Mouse (Mus musculus): ENCODE data around the gene Vat1l. TPM values are rescaled to one million over a fixed set of nuclear protein-coding genes. Genes with fewer than 3 reads are reported as not detected.

Vat1l gene
- total RNA-seq (2012; rRNA removed), result 1.1 and 2.4 TPM in 2 replicates

GRCm38 (mm10) chr8:114205221-114205901, at the start of gene Vat1l:
Gene Vat1l (plus strand): TSS chr8:114205612.
- H3K27ac ChIP-seq (ENCODE audit: insufficient read depth, low read depth, low read length, poor library complexity, severe bottlenecking), result no peak within 1 kb of the TSS
- peak within 1 kb of the TSS; percentile 16 for H3K9ac ChIP-seq (ENCODE audit: insufficient read depth, low read depth, low read length, poor library complexity, severe bottlenecking)
- TF ChIP-seq MAFK (IDR thresholded peaks at IDR 0.05; ENCODE audit: insufficient read depth, low read depth, low read length) (no peak), ZNF384 (IDR thresholded peaks at IDR 0.05; ENCODE audit: low read depth, low read length) (no peak), CHD2 (IDR thresholded peaks at IDR 0.05; ENCODE audit: low read depth, low read length) (no peak), ZC3H11A (IDR thresholded peaks at IDR 0.05; ENCODE audit: borderline replicate concordance, low read depth, low read length) (no peak), HCFC1 (IDR thresholded peaks at IDR 0.05; ENCODE audit: borderline replicate concordance, insufficient read depth, low read length) (no peak)
- peak; percentile 34 for DNase-seq (ENCODE audit: low read depth, low spot score)
- H3K9me3 ChIP-seq (ENCODE audit: control insufficient read depth, insufficient read depth, low read depth, low read length), result no peaks in the 10 kb centered on the region
- H3K4me1 ChIP-seq (ENCODE audit: control insufficient read depth in 2 of 2, insufficient read depth in 2 of 2, low read length in 2 of 2, poor library complexity in 1 of 2), result no peaks in the 10 kb centered on the region
- in situ Hi-C loops (cut with MboI; ENCODE audit: low sequenced_read_pairs in 2 of 2, unreplicated experiment in 2 of 2), result no loop called here
- H3K4me3 ChIP-seq (ENCODE audit: insufficient read depth in 1 of 2, low read depth in 1 of 2, low read length in 2 of 2, poor library complexity in 1 of 2, severe bottlenecking in 1 of 2), result peak within 1 kb of the TSS; percentile 75 to 81
- H3K36me3 ChIP-seq (ENCODE audit: control insufficient read depth, insufficient read depth, low read length, poor library complexity, severe bottlenecking), result no peaks in the 10 kb centered on the region

GRCm38 (mm10) chr8:114158586-114158985, 46.8 kb upstream of the Vat1l start:
- Histone ChIP-seq H3K27ac (ENCODE audit: insufficient read depth, low read depth, low read length, poor library complexity, severe bottlenecking) (no peak overlapping the region), H3K4me1 (ENCODE audit: control insufficient read depth in 2 of 2, insufficient read depth in 2 of 2, low read length in 2 of 2, poor library complexity in 1 of 2) (no peaks in the 10 kb centered on the region), H3K36me3 (ENCODE audit: control insufficient read depth, insufficient read depth, low read length, poor library complexity, severe bottlenecking) (no peaks in the 10 kb centered on the region), H3K9ac (ENCODE audit: insufficient read depth, low read depth, low read length, poor library complexity, severe bottlenecking) (no peak overlapping the region), H3K9me3 (ENCODE audit: control insufficient read depth, insufficient read depth, low read depth, low read length) (no peaks in the 10 kb centered on the region), H3K4me3 (ENCODE audit: insufficient read depth in 1 of 2, low read depth in 1 of 2, low read length in 2 of 2, poor library complexity in 1 of 2, severe bottlenecking in 1 of 2) (no peak overlapping the region)
- in situ Hi-C loops (cut with MboI; ENCODE audit: low sequenced_read_pairs in 2 of 2, unreplicated experiment in 2 of 2), result no loop called here
- no peak for DNase-seq (ENCODE audit: low read depth, low spot score)
- TF ChIP-seq MAFK (IDR thresholded peaks at IDR 0.05; ENCODE audit: insufficient read depth, low read depth, low read length), result no peak
- no peak for TF ChIP-seq HCFC1 (IDR thresholded peaks at IDR 0.05; ENCODE audit: borderline replicate concordance, insufficient read depth, low read length)
- TF ChIP-seq CHD2 (IDR thresholded peaks at IDR 0.05; ENCODE audit: low read depth, low read length), result no peak
- no peak for TF ChIP-seq ZNF384 (IDR thresholded peaks at IDR 0.05; ENCODE audit: low read depth, low read length)
- TF ChIP-seq ZC3H11A (IDR thresholded peaks at IDR 0.05; ENCODE audit: borderline replicate concordance, low read depth, low read length), result no peak

GRCm38 (mm10) chr8:114159666-114160065, 45.7 kb upstream of the Vat1l start:
- in situ Hi-C loops (cut with MboI; ENCODE audit: low sequenced_read_pairs in 2 of 2, unreplicated experiment in 2 of 2), result no loop called here
- no peak for DNase-seq (ENCODE audit: low read depth, low spot score)
- H3K4me3 ChIP-seq (ENCODE audit: insufficient read depth in 1 of 2, low read depth in 1 of 2, low read length in 2 of 2, poor library complexity in 1 of 2, severe bottlenecking in 1 of 2), result no peak overlapping the region
- H3K27ac ChIP-seq (ENCODE audit: insufficient read depth, low read depth, low read length, poor library complexity, severe bottlenecking), result no peak overlapping the region
- no peaks in the 10 kb centered on the region for H3K4me1 ChIP-seq (ENCODE audit: control insufficient read depth in 2 of 2, insufficient read depth in 2 of 2, low read length in 2 of 2, poor library complexity in 1 of 2)
- no peak for TF ChIP-seq MAFK (IDR thresholded peaks at IDR 0.05; ENCODE audit: insufficient read depth, low read depth, low read length)
- TF ChIP-seq ZC3H11A (IDR thresholded peaks at IDR 0.05; ENCODE audit: borderline replicate concordance, low read depth, low read length), result no peak
- TF ChIP-seq HCFC1 (IDR thresholded peaks at IDR 0.05; ENCODE audit: borderline replicate concordance, insufficient read depth, low read length), result no peak
- H3K9ac ChIP-seq (ENCODE audit: insufficient read depth, low read depth, low read length, poor library complexity, severe bottlenecking), result no peak overlapping the region
- no peaks in the 10 kb centered on the region for H3K9me3 ChIP-seq (ENCODE audit: control insufficient read depth, insufficient read depth, low read depth, low read length)
- no peaks in the 10 kb centered on the region for H3K36me3 ChIP-seq (ENCODE audit: control insufficient read depth, insufficient read depth, low read length, poor library complexity, severe bottlenecking)

- Histone ChIP-seq H3K4me3 (ENCODE audit: insufficient read depth in 1 of 2, low read depth in 1 of 2, low read length in 2 of 2, poor library complexity in 1 of 2, severe bottlenecking in 1 of 2) (no peak overlapping the region), H3K36me3 (ENCODE audit: control insufficient read depth, insufficient read depth, low read length, poor library complexity, severe bottlenecking) (no peaks in the 10 kb centered on the region), H3K27ac (ENCODE audit: insufficient read depth, low read depth, low read length, poor library complexity, severe bottlenecking) (no peak overlapping the region), H3K9me3 (ENCODE audit: control insufficient read depth, insufficient read depth, low read depth, low read length) (no peaks in the 10 kb centered on the region), H3K9ac (ENCODE audit: insufficient read depth, low read depth, low read length, poor library complexity, severe bottlenecking) (no peak overlapping the region), H3K4me1 (ENCODE audit: control insufficient read depth in 2 of 2, insufficient read depth in 2 of 2, low read length in 2 of 2, poor library complexity in 1 of 2) (no peaks in the 10 kb centered on the region)
- no peak for TF ChIP-seq CHD2 (IDR thresholded peaks at IDR 0.05; ENCODE audit: low read depth, low read length)
- DNase-seq (ENCODE audit: low read depth, low spot score), result no peak
- in situ Hi-C loops (cut with MboI; ENCODE audit: low sequenced_read_pairs in 2 of 2, unreplicated experiment in 2 of 2), result no loop called here
Observed at GRCm38 (mm10) chr8:114163871-114164270, 41.5 kb upstream of the Vat1l start.
